Mouse (Mus musculus) heart, postnatal 0 days (tissue): Measurements from ENCODE around the gene 4933430I17Rik. TPM values are rescaled to one million over a fixed set of nuclear protein-coding genes. Genes with fewer than 3 reads are reported as not detected.
"Not testable (repeated sequence)": the region's sequence is repeated elsewhere in the genome, so short reads cannot be mapped to it uniquely, and the experiment has no call there.

Experiments used
- ATAC-seq: fragments of 200-750 bp; cut with Nextera tagmentation; 2 replicates; pipeline ENCODE4 v1.8.0; 2017; ENCODE audit warnings: low read depth, moderate number of reproducible peaks, moderate library complexity; ENCODE audit not compliant: insufficient read depth
- DNase-seq: peaks from one replicate; pipeline ENCODE4 v3.0.0-alpha.2; 2016; ENCODE audit warnings: low spot score
- H3K27ac ChIP-seq: fragments of 300-500 bp; sonication (generic); 2 replicates; pipeline ENCODE4 v1.5.1; 2014; ENCODE audit warnings: low read depth, mild to moderate bottlenecking
- H3K27me3 ChIP-seq: fragments of 300-500 bp; sonication (generic); 2 replicates; pipeline ENCODE4 v1.6.1; 2014; ENCODE audit warnings: low read length, mixed read lengths; ENCODE audit not compliant: control insufficient read depth, insufficient read depth
- H3K36me3 ChIP-seq: fragments of 300-500 bp; sonication (generic); replicated peaks from 2 replicates; pipeline ENCODE4 v1.6.1; 2014; ENCODE audit warnings: low read length, mixed read lengths; ENCODE audit not compliant: control insufficient read depth, insufficient read depth
- H3K4me1 ChIP-seq: fragments of 300-500 bp; sonication (generic); 2 replicates; pipeline ENCODE4 v1.6.1; 2014; ENCODE audit warnings: antibody characterized with exemption; ENCODE audit not compliant: control insufficient read depth, insufficient read depth
- H3K4me2 ChIP-seq: fragments of 300-500 bp; sonication (generic); 2 replicates; pipeline ENCODE4 v1.6.1; 2014; ENCODE audit warnings: low read depth, mild to moderate bottlenecking, low read length, moderate library complexity
- H3K4me3 ChIP-seq: fragments of 300-500 bp; sonication (generic); 2 replicates; pipeline ENCODE4 v1.5.1; 2014; ENCODE audit warnings: low read depth, low read length
- H3K9ac ChIP-seq: fragments of 300-500 bp; sonication (generic); replicated peaks from 2 replicates; pipeline ENCODE4 v1.6.1; 2014; ENCODE audit warnings: low read depth, low read length, mixed read lengths
- H3K9me3 ChIP-seq: fragments of 300-500 bp; sonication (generic); replicated peaks from 2 replicates; pipeline ENCODE4 v1.6.1; 2016; ENCODE audit warnings: low read length; ENCODE audit not compliant: control insufficient read depth
- CTCF ChIP-seq: IDR thresholded peaks from 2 replicates; pipeline ENCODE4 v1.5.1; 2016; ENCODE audit warnings: antibody characterized with exemption, control low read depth, low read depth
- EP300 ChIP-seq: IDR thresholded peaks from 2 replicates; pipeline ENCODE4 v1.6.1; 2016; ENCODE audit warnings: antibody characterized with exemption, low read depth
- WGBS: fragments of 180-500 bp; shearing (Covaris S2); extraction: QIAGEN DNeasy Blood & Tissue Kit; methylation state at CpG from one replicate; pipeline ENCODE4 v1.1.7; 2014; 5-methylcytosine and 5-hydroxymethylcytosine counted together
- polyA plus RNA-seq: library from polyadenylated mRNA; unstranded; fragments of >200 nt; fragmentation: Nextera tagmentation; extraction: Ambion mirVana; gene quantifications from 2 replicates; pipeline ENCODE4 v1.2.1, GENCODE M21; 2015
- total RNA-seq: library from RNA; depleted of rRNA; stranded (reverse); fragments of >200 nt; gene quantifications from 2 replicates; pipeline ENCODE4 v1.2.3, GENCODE M21; 2014; ENCODE audit warnings: low replicate concordance

Gene 4933430I17Rik
- total and polyA plus RNA-seq, 2 experiments from 2014 or later: 0.16 TPM; not detected in 1

DNA sequence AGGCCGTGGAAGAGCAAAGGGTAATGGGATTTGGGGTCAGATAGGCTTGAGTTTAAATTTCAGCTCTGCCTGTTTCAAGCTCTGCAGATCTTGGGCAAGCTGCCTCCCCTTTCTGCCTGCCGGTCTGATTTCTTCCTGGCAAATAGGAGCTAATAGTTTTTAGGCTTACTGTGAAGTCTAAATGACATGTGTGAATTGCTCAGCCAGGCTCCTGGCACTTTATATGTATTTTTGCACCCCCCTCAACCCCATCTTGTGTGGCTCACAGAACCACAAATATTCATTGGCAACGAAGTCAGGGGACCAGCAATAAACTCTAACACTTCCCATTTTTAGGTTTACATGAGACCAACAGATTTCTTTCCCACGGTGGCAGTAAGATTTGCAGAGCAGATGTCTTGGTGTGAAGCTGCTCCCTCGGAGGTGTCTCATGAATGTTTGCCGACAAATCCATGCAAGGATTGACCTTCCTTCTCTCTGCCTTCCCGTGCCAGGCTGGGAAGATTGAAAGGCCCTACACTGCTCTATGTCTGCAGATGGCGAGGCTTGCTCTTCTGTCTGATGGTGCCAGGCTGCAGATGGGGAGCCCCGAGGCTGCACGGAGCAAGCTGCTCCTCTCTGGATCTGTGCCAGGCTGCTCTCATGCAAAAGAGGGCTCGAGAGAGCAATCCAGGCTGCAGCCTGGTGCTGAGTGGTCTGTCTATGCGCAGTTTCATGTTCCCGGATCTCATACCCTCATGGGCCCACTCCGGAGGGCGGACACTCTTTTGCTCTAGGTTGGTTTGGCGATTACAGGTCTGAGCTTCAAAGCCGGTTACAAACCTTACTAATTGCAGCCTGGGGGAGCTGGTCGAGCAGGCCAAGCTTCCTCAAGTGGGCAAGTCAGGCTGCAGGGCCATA lies 57.4 kb downstream of the 4933430I17Rik start:
- ATAC-seq (peak; percentile 33), DNase-seq (no peak)
- Histone ChIP-seq H3K4me2 (peak overlapping the region; percentile 76), H3K4me3 (peak overlapping the region; percentile 44), H3K4me1 (peaks cover 11% of the 10 kb centered on the region), H3K9ac (no peak overlapping the region; the same call in 1 of the 2 replicates), H3K36me3 (no peaks in the 10 kb centered on the region), H3K9me3 (no peaks in the 10 kb centered on the region), H3K27ac (no peak overlapping the region), H3K27me3 (peaks cover 65% of the 10 kb centered on the region)
- no peak for TF ChIP-seq CTCF
- TF ChIP-seq EP300: no peak
- 25% methylated on average over 18 of the region's 18 CpGs for WGBS

DNA sequence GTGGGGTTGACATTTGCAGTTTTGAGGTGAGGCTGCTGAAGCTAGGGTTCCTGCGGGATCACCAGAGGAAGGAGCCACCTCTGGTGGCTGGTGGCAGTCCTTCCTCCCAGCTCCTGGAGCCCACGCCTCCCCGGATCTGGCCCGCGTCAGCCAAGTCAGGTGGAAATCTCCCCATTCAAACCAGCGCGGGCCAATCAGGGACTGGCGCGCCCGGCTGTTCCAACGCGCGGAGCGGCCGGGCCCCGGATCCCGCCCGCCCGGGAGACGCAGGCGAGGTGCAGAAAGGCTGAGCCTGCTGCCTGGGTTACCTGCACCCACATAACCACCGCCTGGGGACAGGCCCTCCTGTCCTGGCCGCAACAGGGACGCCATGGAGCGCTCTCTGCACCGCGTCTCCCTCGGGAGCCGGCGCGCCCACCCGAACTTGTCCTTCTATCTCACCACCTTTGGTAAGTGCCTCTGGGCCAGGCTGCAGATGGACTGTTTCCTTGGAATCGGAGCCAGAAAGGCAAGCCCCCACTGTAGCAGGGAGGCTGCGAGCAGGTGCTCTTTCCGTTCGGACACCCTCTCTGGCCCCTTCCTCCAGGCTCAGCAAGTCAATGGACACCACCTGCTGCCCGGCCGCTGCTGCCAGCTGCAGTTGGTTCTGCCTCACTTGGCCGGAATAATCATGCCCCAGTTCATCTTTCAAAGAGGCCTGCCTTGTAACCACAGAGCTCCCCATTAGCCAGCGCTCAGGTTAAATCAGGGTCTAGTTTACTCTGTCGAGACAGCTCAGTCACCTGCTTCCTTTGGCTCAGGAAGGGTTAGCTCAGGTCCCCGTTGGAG lies 58.3 kb downstream of the 4933430I17Rik start:
- Histone ChIP-seq H3K36me3 (no peaks in the 10 kb centered on the region), H3K27ac (no peak overlapping the region), H3K9ac (no peak overlapping the region; the same call in 1 of the 2 replicates), H3K4me2 (peak overlapping the region; percentile 76), H3K4me3 (peak overlapping the region; percentile 44), H3K4me1 (peaks cover 11% of the 10 kb centered on the region), H3K9me3 (no peaks in the 10 kb centered on the region), H3K27me3 (peaks cover 66% of the 10 kb centered on the region)
- TF ChIP-seq CTCF (no peak), EP300 (no peak)
- 6% methylated on average over 40 of the region's 42 CpGs for WGBS
- peak; percentile 38 for DNase-seq
- ATAC-seq: peak; percentile 74

DNA sequence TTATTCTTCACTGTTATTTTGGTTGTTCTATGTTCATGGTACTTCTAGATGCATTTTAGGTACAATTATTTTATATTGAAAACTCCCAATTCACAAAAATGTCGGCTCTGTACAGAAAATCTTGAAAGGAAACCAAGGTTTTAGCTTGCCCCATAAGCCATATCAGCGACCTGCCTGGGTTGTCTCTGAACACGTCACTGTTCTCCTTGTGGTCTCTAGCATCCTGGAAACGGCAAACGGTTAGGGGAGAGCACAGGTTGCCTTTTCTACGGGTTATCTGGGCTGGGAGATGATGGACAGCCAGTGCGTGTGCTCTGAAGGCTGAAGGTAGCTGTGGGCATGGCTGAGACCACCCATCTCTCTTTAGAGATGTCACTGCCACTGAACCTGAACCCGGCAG lies 61.9 kb downstream of the 4933430I17Rik start:
- Histone ChIP-seq H3K4me1 (peaks cover 23% of the 10 kb centered on the region), H3K4me3 (no peak overlapping the region), H3K27ac (no peak overlapping the region), H3K9ac (no peak overlapping the region), H3K4me2 (no peak overlapping the region), H3K36me3 (no peaks in the 10 kb centered on the region), H3K27me3 (peaks cover 54% of the 10 kb centered on the region), H3K9me3 (no peaks in the 10 kb centered on the region)
- ATAC-seq (no peak), DNase-seq (no peak)
- WGBS: 78% methylated on average over 8 of the region's 8 CpGs
- no peak for TF ChIP-seq EP300
- TF ChIP-seq CTCF: no peak

GRCm38 (mm10) chr4:62590878-62591277 lies 65.7 kb downstream of the 4933430I17Rik start:
- ATAC-seq (no peak), DNase-seq (no peak)
- H3K9me3 ChIP-seq: no peaks in the 10 kb centered on the region
- WGBS: 77% methylated on average over 1 of the region's 1 CpGs
- no peak overlapping the region for H3K9ac ChIP-seq
- peaks cover 24% of the 10 kb centered on the region for H3K27me3 ChIP-seq
- TF ChIP-seq CTCF (no peak), EP300 (no peak)
- peaks cover 12% of the 10 kb centered on the region for H3K4me1 ChIP-seq
- H3K4me2 ChIP-seq: no peak overlapping the region
- no peaks in the 10 kb centered on the region for H3K36me3 ChIP-seq
- H3K4me3 ChIP-seq: no peak overlapping the region
- peak overlapping the region; percentile 39; the same call in 1 of the 2 replicates for H3K27ac ChIP-seq

DNA sequence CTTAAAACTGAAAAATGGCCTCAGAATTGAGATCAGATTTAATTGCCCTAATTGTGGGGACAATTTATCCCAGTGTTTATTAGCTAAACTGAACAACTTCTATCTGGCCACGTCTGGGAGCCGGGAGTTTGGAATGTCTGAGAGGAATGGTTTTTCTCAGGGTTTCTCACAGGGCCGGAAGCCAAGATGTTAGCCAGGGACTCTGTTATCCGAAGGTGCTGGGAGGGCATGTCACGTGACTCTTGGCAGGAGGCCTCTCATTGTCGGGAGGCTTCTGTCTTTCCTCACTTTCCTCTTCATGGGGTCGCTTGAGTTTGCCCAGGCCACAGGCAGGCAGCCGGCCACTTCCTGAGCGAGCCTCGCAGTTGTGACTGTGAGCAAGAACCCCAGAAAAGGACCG lies 66.2 kb downstream of the 4933430I17Rik start:
- Histone ChIP-seq H3K4me1 (peaks cover 12% of the 10 kb centered on the region), H3K9ac (peak overlapping the region; percentile 20; the same call in 1 of the 2 replicates), H3K36me3 (no peaks in the 10 kb centered on the region), H3K27me3 (peaks cover 22% of the 10 kb centered on the region), H3K9me3 (no peaks in the 10 kb centered on the region), H3K4me2 (peak overlapping the region; percentile 36), H3K27ac (peak overlapping the region; percentile 48), H3K4me3 (peak overlapping the region; percentile 11; the same call in 1 of the 2 replicates)
- peak; percentile 83 for DNase-seq
- TF ChIP-seq CTCF (no peak), EP300 (no peak)
- ATAC-seq: peak; percentile 76
- WGBS: 8% methylated on average over 11 of the region's 11 CpGs

DNA sequence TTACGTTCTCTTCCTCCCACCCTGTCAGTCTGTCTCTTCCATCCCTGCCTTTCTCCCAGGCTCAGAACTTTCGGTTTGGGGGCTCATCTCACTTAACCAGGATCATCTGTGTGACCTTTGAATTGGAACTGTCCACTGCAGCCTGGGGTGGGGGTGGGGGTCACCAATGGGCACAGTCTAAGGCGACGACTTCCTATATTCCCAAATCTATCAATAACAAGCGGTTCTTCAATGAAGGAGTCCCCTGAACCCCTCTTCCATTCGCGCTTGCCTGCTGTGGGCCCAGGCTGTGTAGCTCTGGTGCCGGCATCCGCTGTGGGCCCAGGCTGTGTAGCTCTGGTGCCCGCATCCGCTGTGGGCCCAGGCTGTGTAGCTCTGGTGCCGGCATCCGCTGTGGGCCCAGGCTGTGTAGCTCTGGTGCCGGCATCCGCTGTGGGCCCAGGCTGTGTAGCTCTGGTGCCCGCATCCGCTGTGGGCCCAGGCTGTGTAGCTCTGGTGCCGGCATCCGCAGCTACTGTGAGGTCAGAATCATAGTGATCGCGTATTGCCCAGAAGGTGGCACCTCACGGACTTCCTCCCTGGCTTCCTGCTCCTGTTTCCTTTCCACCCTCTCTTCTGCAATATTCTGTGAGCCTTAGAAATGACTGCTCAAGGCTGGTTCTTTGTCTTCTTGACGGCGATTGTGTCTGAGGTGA lies 68.5 kb downstream of the 4933430I17Rik start:
- H3K27me3 ChIP-seq: peaks cover 31% of the 10 kb centered on the region
- H3K4me3 ChIP-seq, ATAC-seq, H3K9ac ChIP-seq, H3K36me3 ChIP-seq, H3K27ac ChIP-seq, H3K9me3 ChIP-seq, H3K4me2 ChIP-seq, DNase-seq: not testable (repeated sequence)
- peaks cover 12% of the 10 kb centered on the region for H3K4me1 ChIP-seq
- 87% methylated on average over 24 of the region's 24 CpGs for WGBS
